Mouse (Mus musculus) hematopoietic stem cell, adult 5-6 weeks (primary cell): Measurements from ENCODE around the gene Fblim1. TPM values are rescaled to one million over a fixed set of nuclear protein-coding genes. Genes with fewer than 3 reads are reported as not detected.
"Not testable (repeated sequence)": the region's sequence is repeated elsewhere in the genome, so short reads cannot be mapped to it uniquely, and the experiment has no call there.

Experiments
- ATAC-seq, 2 experiments: fragments of 125-278 bp in 1 of 2; replicated peaks in 1 of 2; 2 replicates each; pipeline ENCODE4 v1.8.0; 2016 to 2017; ENCODE audit warnings: inconsistent platforms in 2 of 2, mild to moderate bottlenecking in 2 of 2, moderate number of reproducible peaks in 2 of 2, low read depth in 1 of 2, moderate TSS enrichment in 1 of 2; ENCODE audit not compliant: low FRiP score in 2 of 2, poor library complexity in 2 of 2, severe bottlenecking in 2 of 2, insufficient read depth in 1 of 2, low TSS enrichment in 1 of 2
- total RNA-seq: library from RNA; stranded (forward); fragments of 172-1452, 232-1000 nt; gene quantifications from 2 replicates; pipeline ENCODE4 v1.2.3, GENCODE M21; 2017

The Fblim1 gene
- total RNA-seq, 1 experiment from 2014 or later, result 0.35 TPM

DNA sequence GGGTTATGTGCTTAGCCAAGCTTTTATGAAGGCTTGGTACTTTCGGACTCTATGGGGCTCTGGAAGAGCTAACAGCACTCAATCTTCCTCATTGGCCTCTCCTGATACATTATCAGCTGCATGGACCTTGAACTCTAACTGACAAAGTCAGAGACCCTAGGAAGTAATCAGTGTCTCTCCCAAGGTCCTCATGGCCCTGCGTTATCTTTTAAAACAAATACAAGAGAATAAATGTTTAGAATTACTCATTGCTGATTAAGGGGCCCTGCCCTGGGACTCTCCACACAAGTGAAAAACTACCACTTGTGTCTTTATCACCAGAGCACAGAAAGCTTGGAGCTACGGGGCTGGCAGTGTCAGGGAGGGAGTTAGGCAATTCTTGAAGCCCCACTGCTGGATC lies 27.1 kb downstream of the Fblim1 start:
- ATAC-seq, result no peak

- no peak for ATAC-seq
Measured at GRCm38 (mm10) chr4:141576877-141577276, 29.0 kb downstream of the Fblim1 start.

GRCm38 (mm10) chr4:141576404-141576803 lies 29.5 kb downstream of the Fblim1 start:
- no peak for ATAC-seq

DNA sequence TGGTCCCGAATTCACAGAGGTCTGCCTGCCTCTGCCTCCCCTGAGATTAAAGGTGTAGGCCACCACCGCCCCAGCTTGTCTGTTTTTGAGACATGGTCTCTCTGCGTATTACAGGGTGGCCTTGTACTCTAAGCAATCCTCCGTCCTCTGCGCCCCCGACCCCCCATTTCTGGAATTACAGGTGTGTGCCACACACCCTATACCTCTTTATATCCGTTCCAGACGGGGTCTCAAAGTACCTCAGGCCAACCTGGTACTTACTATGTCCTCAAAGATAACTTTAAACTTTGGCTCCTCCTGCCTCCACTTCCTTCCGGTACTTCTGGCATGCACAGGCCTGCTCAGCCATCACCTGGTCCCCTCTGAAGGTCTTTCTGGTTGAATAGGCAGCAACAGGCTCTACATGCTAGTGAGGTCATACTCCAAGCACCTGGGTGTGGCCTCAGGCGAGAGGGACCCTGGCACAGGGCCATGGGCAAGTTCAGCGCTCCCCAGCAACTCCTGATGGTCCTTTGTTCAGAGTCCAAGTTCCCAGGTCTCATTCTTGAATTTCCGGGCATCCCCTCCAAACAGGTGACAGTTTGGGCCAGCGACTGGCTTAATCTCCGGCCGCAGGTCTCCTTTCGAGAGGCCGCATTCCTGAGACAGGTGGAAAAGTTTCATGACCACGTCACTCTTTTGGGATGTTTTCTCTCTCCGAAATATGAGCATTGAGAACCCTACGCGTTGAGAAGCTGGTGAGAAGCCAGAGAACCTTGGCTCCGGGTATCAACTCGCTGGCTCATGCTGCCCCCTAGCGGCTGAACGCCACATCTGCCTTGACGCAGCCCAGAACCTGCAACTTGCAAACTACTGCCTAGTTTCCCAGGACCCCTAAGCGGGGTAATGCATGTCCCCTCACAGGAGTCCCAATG lies 30.9 kb downstream of the Fblim1 start:
- ATAC-seq, result peak; percentile 47 to 59; a peak in 2 of 4 replicates

GRCm38 (mm10) chr4:141573359-141573966 lies 32.4 kb downstream of the Fblim1 start:
- peak; percentile 29 to 46; a peak in 2 of 4 replicates for ATAC-seq

DNA sequence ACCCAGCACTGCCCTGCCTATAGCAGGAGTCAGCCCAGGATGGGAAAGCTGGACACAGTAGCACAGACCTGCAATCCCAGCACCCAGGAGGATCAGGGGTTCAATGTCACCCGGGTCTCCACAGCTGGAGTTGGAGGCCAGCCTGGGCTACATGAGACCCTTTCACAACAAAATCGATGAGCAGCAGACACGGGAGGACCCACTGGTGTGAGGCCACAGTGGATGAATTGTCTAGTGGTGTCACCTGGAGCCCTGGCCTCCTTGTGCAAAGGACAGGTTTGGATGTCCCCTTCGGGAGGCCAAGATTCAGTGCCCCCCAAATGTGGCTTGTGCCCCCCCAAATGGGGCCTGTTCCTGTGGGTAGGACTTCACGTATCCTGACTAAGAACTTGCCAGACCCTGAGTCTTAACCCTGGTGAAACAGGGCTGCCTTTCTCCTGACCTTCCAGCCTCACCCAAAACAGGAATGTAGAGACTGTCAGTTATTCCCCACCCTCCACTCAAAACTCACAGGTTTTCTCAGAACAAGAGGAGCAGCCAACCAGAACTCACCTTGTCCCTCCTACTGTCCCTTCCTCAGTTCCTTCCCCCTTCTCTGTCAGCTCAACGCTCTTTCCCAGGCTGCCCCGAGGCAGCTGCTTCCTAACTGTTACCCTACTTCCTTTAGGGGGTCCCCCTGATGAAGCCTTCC lies 33.1 kb downstream of the Fblim1 start:
- ATAC-seq, result peak; percentile 17 to 27; a peak in 1 of 4 replicates

GRCm38 (mm10) chr4:141571934-141572333 lies 34.0 kb downstream of the Fblim1 start:
- ATAC-seq, result no peak

DNA sequence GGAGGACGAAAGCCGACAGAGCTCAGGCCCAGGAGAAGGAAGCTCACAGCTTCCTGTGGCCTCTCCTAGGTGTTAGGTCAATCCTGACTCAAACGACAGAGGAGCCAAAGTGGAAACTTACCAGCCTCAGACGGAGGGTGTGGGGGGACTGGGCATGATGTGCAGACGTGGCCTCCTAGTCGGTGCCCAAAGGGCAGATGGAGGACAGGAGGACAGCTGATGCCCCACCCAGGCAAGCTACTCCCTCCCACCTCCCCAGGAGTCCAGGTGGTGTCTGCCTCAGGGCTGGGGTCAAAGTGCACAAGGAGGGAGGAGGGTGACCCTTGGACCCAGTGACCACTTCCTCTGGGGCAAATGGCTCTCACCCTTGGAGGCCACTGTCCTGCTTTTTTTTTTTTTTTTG lies 34.6 kb downstream of the Fblim1 start:
- no peak for ATAC-seq

GRCm38 (mm10) chr4:141570821-141571220 lies 35.1 kb downstream of the Fblim1 start:
- no peak for ATAC-seq

DNA sequence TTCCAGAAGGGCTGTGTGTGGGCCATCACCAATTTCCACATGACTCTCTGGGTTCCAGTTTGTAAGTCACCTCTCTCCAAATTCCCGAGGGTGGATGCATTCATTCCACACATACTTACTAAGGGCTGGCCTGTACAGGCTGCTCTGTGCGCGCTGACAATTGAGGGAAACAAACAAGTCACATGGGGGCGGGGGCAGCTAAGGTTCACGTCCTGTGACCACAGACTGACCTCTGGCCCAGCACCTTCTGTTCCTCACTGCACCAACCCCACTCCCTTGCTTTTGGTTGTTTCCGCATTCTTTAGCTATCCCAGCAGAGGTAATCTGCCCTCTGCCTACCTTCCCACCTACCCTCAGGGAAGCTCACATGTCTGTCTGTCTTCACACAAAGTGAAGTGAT lies 35.9 kb downstream of the Fblim1 start:
- no peak for ATAC-seq

DNA sequence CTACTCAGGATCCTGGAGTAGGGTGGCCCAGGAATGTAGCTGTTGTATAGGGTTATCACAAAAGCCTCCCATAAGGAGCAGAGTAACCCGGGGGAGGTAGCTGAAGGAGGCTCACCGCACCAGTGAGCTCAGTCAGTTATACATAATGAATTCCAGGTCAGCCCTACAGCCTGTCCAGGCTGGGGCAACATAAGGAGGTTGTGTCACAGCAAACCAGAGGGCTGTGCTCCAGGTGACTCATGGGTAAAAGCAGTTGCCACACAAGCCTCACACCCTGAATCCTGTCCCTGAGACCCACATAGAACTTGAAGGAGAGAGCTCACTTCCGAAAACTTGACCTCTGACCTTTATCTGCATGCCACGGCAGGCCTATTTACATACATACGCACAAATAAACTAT lies 36.9 kb downstream of the Fblim1 start:
- peak in 1 of 2 experiments; percentile 14; a peak in 1 of 4 replicates for ATAC-seq

DNA sequence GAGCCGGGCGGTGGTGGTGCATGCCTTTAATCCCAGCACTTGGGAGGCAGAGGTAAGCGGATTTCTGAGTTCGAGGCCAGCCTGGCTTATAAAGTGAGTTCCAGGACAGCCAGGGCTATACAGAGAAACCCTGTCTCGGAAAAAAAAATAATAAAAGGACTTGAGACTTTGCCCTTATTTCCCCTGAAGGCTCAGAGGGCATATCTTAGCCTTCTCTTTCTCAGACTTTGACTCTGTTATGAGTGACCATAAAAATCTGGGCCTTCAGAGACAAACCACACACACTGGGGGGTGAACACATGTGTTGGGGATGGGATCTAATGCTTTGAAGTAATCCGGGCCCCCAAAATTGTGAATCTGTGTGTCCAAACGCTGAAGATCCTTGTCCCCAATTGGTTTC lies 38.7 kb downstream of the Fblim1 start:
- not testable (repeated sequence) for ATAC-seq

DNA sequence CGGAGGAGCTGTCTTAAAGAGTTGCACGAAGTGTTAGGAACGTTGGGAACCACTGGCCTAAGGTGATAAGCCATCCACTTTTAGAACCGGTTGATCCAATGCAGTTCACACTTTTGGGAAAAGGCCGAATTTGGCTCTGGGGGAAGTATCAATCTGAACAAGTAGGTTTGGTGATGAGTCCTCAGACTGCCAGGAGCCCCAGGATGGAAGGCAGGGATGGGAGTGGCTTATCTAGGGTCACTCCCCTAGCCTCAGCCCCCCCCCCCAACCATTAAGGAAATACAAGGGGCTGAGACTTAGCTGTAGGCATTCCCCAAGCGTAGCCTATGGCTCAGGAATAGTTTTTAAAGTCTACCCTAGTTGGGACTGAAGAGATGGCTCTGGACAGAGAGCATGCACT lies 39.7 kb downstream of the Fblim1 start:
- no peak for ATAC-seq

DNA sequence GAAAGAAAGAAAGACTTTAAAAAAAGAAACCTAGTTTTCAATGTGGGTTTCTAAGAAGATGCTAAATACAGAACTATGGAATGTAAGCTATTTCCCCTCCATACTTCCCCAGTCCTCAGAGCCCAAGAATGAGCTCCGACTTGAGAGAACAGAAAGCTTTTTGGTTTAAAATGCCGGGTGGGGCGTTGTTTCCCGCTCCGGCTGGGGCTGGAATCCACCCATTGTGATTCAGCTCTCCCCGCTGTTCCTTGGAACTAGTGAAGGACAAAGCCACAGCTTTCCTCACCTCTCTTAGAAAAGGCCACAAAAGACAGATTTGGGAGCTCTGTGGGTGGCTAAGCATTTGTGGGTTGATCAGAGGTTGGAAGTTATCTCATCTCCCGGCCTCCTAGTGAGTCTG lies 40.6 kb downstream of the Fblim1 start:
- no peak for ATAC-seq

DNA sequence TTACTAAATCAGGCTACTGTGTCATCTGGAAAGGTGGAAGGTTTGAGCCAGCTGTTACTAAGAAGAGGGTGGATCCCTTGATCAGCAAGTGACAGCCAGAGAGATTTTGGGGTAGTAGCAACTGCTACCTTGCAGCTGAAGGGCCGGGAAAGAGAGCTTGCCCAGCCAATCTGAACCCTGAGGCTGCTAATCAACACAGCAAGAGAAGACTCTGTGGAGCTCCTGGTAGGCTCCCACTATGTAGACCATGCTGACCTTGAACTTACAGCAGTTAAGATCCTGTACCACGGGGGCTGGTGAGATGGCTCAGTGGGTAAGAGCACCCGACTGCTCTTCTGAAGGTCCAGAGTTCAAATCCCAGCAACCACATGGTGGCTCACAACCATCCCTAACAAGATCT lies 41.2 kb downstream of the Fblim1 start:
- no peak for ATAC-seq

GRCm38 (mm10) chr4:141564209-141564608 lies 41.7 kb downstream of the Fblim1 start:
- ATAC-seq, result no peak

DNA sequence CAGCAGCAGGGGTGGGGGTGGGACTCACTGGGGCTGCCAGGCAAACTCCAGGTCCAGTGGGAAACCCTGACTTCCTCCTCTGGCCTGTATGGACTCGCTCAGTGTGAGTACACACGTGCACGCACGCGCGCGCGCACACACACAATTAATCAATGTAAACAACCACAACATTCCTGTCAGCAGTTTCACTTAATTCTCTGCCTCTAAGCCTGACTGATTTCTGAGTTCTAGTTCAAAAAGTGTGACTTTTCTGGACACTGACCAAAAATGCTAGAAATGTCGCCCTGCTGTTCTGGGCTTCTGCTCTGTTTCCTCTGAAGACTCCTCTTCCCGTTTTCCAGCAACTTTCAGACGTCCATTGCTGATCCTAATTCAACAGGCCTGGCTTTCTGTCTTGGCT lies 43.6 kb downstream of the Fblim1 start:
- no peak for ATAC-seq

DNA sequence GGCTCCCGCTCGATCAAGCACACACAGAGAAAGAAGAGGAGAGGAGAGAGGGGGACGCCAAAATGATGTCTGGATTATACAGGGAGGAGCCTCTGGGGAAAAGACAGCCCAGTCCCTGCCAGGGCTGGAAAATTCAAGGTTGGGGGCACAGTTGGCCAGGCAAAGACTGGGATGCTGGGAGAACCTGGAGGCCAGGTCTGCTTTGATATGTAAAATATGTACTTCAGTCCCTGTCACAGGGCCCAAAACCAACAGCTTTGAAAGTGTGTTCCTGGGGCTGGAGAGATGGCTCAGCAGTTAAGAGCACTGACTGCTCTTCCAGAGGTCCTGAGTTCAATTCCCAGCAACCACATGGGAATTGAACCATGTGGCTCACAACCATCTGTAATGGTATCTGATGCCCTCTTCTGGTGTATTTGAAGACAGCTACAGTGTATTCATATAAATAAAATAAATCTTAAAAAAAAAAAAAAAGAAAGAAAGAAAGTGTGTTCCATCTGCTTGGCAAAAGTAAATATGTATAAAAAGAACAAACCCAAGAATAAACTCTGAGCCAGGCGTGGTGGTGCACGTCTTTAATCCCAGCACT lies 44.5 kb downstream of the Fblim1 start:
- not testable (repeated sequence) for ATAC-seq
